Mouse (Mus musculus): ENCODE measurements around the gene S100a13.

The S100a13 gene

GRCm38 (mm10) chr3:90513796-90514590, at the start of gene S100a13, which contains the start of gene S100a1:
Gene S100a13, plus strand, starts transcription at chr3:90514435.
Gene S100a1, minus strand, starts transcription at chr3:90514392.
- DNase-seq (ENCODE audit: low spot score) = peak; percentile 4

- DNase-seq (ENCODE audit: low spot score) = peak; percentile 9
These were observed 49.6 kb upstream of the S100a13 start for GRCm38 (mm10) chr3:90464552-90465080.

- peak; percentile 33 for DNase-seq (ENCODE audit: low spot score)
These were observed 49.1 kb upstream of the S100a13 start for GRCm38 (mm10) chr3:90465081-90465685.

GRCm38 (mm10) chr3:90465686-90466310, 48.4 kb upstream of the S100a13 start, which contains the start of gene Npr1:
Gene Npr1, minus strand, starts transcription at chr3:90465866.
- no peak for DNase-seq (ENCODE audit: low spot score)

GRCm38 (mm10) chr3:90466311-90466766, 47.9 kb upstream of the S100a13 start:
- DNase-seq (ENCODE audit: low spot score) = no peak

- DNase-seq (ENCODE audit: low spot score) = no peak
These were observed 46.5 kb upstream of the S100a13 start for GRCm38 (mm10) chr3:90467618-90468300.

- DNase-seq (ENCODE audit: low spot score) = peak; percentile 76
These were observed 42.0 kb upstream of the S100a13 start for GRCm38 (mm10) chr3:90472213-90472612.

- no peak for DNase-seq (ENCODE audit: low spot score)
These were observed 38.9 kb upstream of the S100a13 start for GRCm38 (mm10) chr3:90475151-90475830.

- DNase-seq (ENCODE audit: low spot score) = peak; percentile 96
These were observed 38.2 kb upstream of the S100a13 start, which contains the start of gene Ilf2 for GRCm38 (mm10) chr3:90475831-90476611. Gene Ilf2, plus strand, starts transcription at chr3:90476126.

- no peak for DNase-seq (ENCODE audit: low spot score)
These were observed 27.2 kb upstream of the S100a13 start for GRCm38 (mm10) chr3:90486998-90487397.

GRCm38 (mm10) chr3:90488576-90488975, 25.7 kb upstream of the S100a13 start:
- DNase-seq (ENCODE audit: low spot score) = no peak

- peak; percentile 95 for DNase-seq (ENCODE audit: low spot score)
These were observed 23.5 kb upstream of the S100a13 start, which contains the start of gene Snapin for GRCm38 (mm10) chr3:90490696-90491256. Gene Snapin, minus strand, starts transcription at chr3:90491033.

- DNase-seq (ENCODE audit: low spot score) = peak; percentile 70
These were observed 22.9 kb upstream of the S100a13 start for GRCm38 (mm10) chr3:90491350-90491749.

GRCm38 (mm10) chr3:90493831-90494540, 20.2 kb upstream of the S100a13 start:
- DNase-seq (ENCODE audit: low spot score) = no peak

- DNase-seq (ENCODE audit: low spot score) = no peak
These were observed 18.2 kb upstream of the S100a13 start for GRCm38 (mm10) chr3:90495850-90496525.

GRCm38 (mm10) chr3:90497597-90497996, 16.6 kb upstream of the S100a13 start:
- DNase-seq (ENCODE audit: low spot score) = no peak

- no peak for DNase-seq (ENCODE audit: low spot score)
These were observed 10.8 kb upstream of the S100a13 start for GRCm38 (mm10) chr3:90503444-90503843.

GRCm38 (mm10) chr3:90505216-90505615, 9.0 kb upstream of the S100a13 start:
- DNase-seq (ENCODE audit: low spot score) = no peak

GRCm38 (mm10) chr3:90506362-90506761, 7.9 kb upstream of the S100a13 start:
- DNase-seq (ENCODE audit: low spot score) = no peak
